8 mouse cellular contexts compared by ENCODE assay signal in the genomic region with DNA sequence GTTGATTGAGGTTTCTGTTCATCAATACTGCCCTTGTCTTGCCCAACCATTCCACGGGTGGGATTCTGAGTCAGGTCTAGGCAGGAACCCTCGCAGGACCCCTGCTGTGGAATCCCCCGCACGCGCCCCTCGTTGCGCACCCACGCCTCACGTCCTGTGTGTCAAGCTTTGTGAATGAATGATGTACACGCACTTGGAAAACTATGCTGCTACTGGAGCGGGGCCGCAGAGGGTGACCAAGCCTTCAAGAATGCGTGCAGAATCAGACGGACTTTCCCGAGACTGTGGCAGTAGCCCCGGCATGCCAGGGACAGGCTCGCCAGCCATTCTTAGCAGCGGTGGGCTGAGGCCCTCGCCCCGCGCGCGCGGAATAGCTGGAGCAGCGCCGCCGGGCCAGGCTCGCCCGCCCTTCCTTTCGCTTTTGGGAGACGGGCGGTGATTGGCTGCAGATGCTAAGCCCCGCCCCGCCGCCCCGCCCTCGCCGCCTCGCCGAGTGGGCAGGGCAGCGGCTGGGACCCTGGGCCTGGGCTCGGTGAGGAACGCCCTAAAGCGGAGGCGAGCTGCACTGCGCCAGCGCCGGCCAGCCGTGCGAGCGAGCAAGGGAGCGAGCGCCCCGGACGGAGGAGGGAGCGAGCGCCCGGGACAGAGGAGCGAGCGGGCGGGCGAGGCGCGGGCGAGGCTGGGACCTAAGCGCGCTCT. TPM values are rescaled to one million over a fixed set of nuclear protein-coding genes. Genes with fewer than 3 reads are reported as not detected.
DNase-seq lines count a peak whose midpoint lies in the region; ATAC-seq and TF ChIP-seq lines count a peak whose summit lies in the region.

No protein-coding gene starts in this region.

- H3K4me3 ChIP-seq in hindbrain, embryonic 13.5 days = peak overlapping the region; percentile 65

- no peaks in the 10 kb centered on the region for H3K9me3 ChIP-seq in hindbrain, embryonic 13.5 days

- CTCF ChIA-PET in Patski (lab: Charles Lee) = interaction anchor here (0.8 to 2.1 kb wide), 6 partner anchors 11 to 103 kb away, joined by 3 to 7 read pairs (median 3); no protein-coding TSS in a partner anchor

- H3K4me2 ChIP-seq in hindbrain, embryonic 13.5 days = peak overlapping the region; percentile 88

- H3K36me3 ChIP-seq in hindbrain, embryonic 13.5 days = no peaks in the 10 kb centered on the region

- H3K9ac ChIP-seq in hindbrain, embryonic 13.5 days = peak overlapping the region; percentile 68

- ATAC-seq in Patski = peak; percentile 94
- ATAC-seq in hindbrain, embryonic 13.5 days (ENCODE audit: low FRiP score) = peak; percentile 95

- TF ChIP-seq CTCF in Patski (IDR thresholded peaks at IDR 0.05) = peak; percentile 56

- peak overlapping the region; percentile 44; the same call in 1 of the 2 replicates for H3K27ac ChIP-seq in hindbrain, embryonic 13.5 days

- POLR2A ChIA-PET in Patski (lab: Charles Lee) = interaction anchor here (0.6 to 1.3 kb wide), 5 partner anchors 12 to 806 kb away, joined by 3 to 4 read pairs (median 4); a partner anchor contains a TSS

- under 1% methylated on average over 61 of the region's 67 CpGs for WGBS in hindbrain, embryonic 13.5 days

- no peak for DNase-seq in Patski (ENCODE audit: low read depth, low spot score)
- DNase-seq in cerebellum, postnatal 14 days = peak; percentile 90 to 92
- DNase-seq in frontal cortex, postnatal 14 days (ENCODE audit: low spot score in 2 of 2) = peak; percentile 79 to 88
- peak; percentile 82 to 83 for DNase-seq in layer of hippocampus, postnatal 25 days (ENCODE audit: extremely low spot score in 1 of 2, low spot score in 1 of 2)
- DNase-seq in lung, postnatal 14 days = peak; percentile 98
- peak; percentile 98 for DNase-seq in ovary, postnatal 36 days (ENCODE audit: low spot score)
- peak; percentile 99 for DNase-seq in thymus, postnatal 25 days

- in situ Hi-C loops in Patski (cut with MboI; ENCODE audit: low pct_unique_long_range_greater_than_20kb) = no loop called here

- no peaks in the 10 kb centered on the region for H3K27me3 ChIP-seq in Patski
- H3K27me3 ChIP-seq in hindbrain, embryonic 13.5 days = peaks cover 95% of the 10 kb centered on the region

- H3K4me1 ChIP-seq in hindbrain, embryonic 13.5 days (replicated peaks) = peaks cover 12% of the 10 kb centered on the region

RNA-seq across cellular contexts. Expression of a gene that starts 59.6 kb away (rescaled TPM):
- 48.3 TPM for polyA plus RNA-seq in Patski (2021)
- polyA plus RNA-seq in hindbrain, embryonic 13.5 days (2015; fragmentation: Nextera tagmentation; extraction: Ambion mirVana) = 23.2 and 24.3 TPM in 2 replicates
- total RNA-seq in layer of hippocampus, postnatal 25 days (2021) = 10 to 100 TPM; 10.4 to 12.1 TPM
